Mouse (Mus musculus) c-Kit-positive CD71-negative TER-119-negative erythroid progenitor cells, embryonic 14.5 days (primary cell): ENCODE measurements at regions not wholly inside any gene's neighbourhood (a gene's known extent, or its start where the extent isn't known, plus 50 kb on each side); places are given as distances from the start of the nearest gene placed in this dataset.

ENCODE experiments used
- DNase-seq: peaks from one replicate; pipeline ENCODE4 v3.0.0-alpha.2; 2013; ENCODE audit warnings: low read depth

DNA sequence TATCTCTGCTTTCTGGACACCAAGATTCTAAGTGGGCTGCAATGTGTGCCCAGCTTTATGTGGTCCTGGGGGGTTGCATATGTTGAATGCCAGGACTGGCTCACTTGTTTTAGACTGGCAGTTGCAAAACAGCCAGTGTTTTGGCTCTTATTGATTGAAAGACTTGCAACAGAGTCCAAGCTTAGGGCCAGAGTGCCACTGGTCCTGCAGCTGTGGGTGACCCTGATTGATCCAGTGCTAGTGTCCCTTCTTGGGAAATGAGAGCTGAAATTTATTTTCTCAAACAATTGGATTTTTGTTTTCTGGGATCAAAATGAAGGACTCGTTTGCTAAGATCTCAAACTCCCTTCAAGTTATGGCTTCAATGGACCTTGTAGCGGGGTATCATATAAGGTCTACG lies 603.4 kb downstream of the Epha4 start:
- DNase-seq = no peak

DNA sequence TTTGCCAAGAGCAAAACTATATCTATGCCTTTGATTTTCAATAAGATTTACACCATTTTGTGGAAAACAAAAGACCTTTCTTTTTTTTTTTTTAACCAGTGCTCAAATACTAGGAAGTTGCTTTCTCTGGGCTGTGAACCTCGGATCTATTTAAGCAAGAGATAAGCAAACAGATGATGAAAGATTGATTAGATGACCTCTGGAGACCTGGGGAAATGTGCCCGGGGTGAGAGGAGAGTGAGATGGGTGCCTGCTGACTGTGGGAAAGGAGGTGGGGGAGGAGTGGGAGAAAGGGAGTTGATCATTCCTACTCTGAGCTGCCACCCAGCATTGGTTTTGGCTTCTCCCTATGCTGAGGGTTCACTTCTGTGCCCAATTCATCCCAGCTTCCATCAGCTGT lies 595.3 kb downstream of the Epha4 start:
- no peak for DNase-seq

DNA sequence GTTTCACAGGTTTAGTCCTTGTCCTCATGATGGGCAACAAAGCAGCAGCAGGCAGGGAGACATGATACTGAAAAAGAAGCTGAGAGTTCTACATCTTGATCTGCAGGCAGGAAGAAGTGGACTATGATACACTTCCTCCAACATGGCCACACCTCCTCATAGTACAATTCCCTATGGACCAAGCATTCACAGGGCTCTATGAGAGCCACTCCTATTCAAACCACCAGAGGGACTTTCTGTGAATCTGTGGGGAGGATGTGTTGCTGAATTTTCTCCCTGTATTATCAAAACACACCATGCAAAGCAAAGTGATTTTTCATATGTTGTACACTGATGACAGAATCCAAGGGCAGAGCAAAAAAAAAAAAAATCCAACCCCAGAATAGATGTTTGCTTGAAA lies 594.3 kb downstream of the Epha4 start:
- DNase-seq = no peak

DNA sequence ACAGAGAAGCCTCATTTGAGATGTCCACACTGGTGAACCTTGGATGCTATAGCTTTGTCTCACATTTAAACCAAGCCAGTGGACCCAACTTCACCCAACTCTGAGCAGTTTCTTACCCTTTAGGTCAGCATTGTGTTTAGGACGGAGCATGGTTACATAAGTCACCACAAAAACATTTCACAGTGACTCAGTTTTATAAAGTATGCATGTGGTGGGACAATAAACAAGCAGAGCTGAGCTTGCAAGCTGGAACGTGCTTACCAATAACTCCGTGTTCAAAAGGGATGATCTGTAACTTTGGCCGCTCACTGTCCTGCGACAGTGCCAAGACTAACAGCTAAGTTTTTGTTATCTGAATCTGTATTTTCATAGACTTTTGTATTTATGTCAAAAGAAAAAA lies 587.8 kb downstream of the Epha4 start:
- DNase-seq = no peak

DNA sequence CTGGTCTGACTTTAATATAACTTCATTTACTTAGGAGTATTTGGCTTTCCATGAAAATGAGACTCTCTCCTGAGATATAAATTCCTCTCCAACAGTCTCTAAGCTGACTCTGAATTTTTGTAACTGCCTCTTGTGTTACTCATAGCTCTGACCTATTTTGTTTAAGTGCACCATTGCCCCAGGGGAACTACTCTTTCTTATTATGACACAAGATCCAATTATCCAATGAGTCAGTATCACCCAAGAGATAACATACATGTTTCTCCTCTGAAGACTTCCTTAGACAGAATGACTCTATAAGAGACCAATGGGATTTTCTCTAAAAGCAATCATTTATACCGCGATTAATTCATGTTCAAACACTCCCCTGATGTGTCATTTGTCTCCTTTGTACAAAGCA lies 586.9 kb downstream of the Epha4 start:
- DNase-seq = no peak

DNA sequence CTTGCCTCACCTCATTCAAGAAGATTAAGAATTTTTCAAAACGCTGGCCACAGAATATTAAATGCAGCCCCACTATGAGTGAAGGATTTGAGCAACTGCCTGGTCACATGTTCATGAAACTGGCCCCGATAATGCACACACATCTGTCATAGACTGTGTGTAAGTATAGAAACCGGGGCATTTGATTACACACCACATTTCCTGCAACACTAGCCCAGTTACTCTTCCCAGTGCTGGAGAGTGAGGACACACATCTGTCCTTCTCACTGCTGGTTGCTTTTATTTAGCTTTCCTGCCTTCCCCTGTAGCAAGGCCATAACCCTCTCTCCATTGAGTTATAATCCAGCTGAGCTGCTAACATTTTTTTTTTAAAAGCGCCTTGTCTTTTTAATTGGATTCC lies 581.4 kb downstream of the Epha4 start:
- DNase-seq = no peak

DNA sequence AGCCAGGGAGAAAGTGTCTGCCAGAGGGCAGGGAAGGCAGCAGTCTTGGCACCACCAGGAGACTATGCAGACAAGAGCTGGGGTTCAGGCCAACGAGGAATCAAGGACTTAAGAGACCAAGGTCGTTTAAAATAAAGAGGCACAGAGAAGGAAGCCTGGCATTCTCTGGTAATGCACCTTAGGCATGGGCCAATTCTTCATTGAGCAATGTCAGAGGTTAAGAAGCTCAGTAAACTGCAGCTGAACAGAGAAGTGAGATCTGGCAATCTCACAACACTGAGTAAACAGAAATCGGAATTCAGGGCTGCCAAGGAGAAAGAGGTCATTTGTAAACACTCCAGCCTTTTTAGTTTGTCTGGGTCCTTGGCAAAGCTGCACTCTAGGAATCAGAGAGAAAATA lies 572.2 kb downstream of the Epha4 start:
- no peak for DNase-seq

DNA sequence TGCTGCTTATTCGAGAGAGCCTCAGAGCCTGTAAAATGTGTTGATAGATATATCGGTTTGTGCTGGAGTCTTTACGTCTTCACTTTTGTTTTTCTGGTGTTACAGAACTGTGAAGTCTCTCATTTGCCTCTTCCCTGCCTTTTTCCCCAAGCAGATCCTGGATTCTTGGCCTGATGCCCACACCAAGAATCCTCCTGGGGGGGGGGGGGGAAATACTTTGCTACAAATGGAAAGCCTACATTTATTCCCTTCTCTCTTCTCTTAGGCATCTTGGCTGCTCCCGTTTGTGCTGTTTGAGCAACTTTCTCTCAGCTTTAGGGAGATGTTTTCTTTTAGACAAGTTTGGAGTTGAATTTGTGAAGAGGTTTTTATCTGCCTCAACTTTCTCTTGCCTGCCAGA lies 570.8 kb downstream of the Epha4 start:
- DNase-seq = no peak

DNA sequence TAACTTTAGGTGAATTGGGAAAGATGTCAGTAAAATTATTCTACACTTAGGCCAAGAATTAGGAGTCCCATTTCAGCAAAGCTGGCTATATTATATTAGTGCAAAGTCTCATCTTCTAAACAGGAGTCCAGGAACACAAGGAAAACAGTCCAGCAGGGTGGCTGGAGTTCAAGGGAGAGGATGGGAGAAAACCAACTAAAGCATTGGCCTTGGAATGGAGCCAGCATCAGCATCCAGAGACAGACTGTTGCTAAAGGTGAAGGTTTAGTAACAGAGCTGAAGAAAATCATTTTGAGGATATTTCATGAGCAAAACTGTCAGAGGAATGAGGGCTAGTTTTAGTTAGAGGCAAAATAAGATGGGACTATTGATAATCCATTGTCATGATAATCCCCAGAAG lies 559.9 kb downstream of the Epha4 start:
- no peak for DNase-seq

DNA sequence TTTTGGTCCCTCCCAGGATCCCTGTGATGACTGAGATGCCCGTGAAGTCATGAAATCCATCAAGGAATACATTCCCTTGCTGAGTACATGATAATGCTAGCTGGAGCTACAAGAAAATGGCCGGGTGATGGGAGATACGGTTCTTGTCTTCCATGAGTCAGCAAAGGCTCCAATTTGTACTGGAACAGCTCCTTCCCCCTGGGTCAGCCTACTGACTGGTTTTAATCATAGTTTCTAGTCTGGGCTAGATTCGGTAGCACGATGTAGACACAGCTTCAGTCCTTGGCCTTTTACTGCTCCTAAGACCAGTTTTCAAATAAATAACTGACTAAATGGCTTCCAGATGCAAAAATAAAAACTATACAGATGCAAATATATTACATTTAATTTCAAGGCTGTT lies 557.5 kb downstream of the Epha4 start:
- no peak for DNase-seq

DNA sequence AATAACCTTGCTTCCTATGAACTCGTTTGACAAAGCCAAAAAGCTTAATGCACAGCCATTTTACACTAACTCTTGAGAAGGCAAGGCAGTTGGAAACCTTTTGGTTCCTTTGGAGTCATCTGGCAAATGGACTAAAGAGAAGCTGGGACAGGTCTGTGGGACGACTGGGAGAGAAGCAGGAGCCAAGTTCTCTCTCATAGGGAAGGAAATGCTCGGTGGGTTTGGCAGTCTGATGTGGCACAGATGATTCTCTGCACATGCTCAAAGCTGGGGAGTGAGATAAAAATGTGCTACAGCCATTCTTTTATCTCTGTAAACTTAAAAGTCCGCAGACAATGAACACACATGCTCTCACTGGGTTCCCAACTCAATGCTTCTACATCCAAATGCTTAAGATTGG lies 556.2 kb downstream of the Epha4 start:
- no peak for DNase-seq

DNA sequence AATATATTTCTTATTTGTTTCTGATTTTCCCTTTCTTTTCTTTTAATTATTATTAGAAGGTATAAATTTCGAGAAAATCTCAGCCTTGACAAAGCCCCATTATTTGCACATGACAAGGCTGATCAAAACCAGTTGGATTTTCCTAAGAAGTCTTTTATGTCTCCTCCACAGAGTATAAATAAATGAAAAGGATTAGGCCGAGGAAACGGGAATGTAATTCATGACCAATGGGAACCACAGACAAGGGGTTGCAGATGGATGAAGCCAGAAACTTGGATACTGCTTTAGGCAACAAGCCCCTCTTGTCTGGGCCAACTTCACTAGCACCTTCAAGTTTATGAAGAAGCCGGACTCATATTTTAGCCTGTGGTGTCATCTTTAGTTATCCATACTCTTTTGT lies 542.4 kb downstream of the Epha4 start:
- DNase-seq = no peak

DNA sequence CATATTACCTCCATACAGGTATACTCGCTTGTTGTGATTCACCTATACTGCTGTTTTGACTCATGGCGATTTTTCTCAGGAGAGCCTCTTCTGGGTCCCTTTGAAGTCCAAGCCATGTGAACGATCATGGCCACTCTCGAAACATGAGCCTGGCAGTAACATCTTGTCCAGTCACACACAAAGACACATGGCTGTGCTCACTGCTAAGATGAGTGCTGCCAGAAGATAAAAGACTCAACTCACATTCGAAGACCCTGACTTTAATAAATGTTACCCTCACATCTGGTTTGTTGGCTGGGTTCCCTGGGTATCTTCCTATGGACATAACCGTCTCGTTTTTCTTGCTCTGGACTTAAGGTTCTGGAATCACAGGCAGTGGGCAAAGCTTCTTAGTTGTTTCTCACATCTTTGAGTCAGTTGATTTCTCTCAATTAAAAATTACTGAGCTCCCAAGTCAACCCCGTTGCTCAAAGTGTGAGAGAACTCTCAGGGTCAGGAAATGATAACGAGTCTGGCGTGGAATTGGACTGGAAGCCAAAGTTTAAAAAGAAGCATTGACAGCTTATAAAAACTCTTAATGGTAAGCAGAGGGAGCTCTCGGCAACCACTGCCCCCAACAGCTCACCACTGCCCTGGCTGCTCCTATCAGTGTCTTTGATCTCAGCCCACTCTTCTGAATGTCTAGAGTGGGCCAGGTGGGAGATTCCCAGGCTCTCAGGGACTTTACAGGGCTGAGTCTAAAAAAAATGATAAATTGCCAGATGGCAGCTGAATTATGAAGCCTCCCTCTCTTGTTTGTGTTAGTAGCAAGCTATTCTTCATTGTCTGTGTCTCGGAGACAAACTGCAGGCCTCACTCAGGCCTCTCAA lies 539.6 kb downstream of the Epha4 start:
- no peak for DNase-seq

DNA sequence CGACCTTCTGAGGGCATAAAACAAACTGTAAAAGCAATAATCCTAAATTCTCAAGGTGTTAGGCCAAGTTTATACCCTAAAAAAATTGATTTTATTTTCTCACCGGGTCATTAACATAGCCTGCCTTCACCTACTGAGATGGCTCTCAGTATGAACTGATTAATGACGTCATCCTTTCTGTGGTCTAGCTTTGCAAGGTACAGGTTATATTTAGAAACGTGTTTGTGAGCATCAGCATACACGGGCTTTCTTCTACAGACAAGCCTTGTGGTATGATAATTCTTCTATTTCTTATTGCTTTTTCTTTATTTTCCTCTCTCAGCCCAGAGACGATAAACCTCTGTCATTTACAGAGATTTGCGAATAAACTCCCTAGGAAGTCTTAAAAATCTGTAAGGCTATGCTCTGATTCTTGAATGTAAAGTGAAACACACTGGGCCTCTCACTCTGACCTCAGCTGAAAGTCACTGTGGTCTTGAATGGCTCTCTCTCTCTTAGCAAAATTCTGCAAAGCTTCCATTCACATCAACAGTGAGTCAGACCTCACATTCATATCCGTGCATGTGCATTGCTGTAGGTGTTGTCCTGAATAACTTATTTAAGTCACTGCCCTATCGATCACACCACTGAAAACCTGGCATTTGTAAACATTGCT lies 534.3 kb downstream of the Epha4 start:
- DNase-seq = no peak

DNA sequence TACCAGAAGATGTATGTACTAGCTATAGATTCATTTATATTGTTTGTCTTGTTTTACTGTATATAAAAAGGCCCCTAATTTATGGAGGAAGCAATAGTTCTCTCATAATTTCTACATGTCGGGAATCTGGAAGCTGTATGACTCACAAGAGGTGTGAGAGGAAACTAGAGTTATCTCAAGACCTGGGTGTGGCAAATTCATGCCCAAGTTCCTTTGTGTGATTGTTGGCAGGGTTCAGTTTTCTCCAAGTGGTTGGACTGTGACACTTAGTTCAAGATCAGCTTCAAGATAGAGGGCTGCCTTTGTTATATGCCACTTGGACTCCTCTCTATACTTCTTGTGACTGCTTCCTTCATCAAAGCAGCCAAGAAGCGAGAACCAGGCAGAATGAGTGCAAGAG lies 521.1 kb downstream of the Epha4 start:
- no peak for DNase-seq

DNA sequence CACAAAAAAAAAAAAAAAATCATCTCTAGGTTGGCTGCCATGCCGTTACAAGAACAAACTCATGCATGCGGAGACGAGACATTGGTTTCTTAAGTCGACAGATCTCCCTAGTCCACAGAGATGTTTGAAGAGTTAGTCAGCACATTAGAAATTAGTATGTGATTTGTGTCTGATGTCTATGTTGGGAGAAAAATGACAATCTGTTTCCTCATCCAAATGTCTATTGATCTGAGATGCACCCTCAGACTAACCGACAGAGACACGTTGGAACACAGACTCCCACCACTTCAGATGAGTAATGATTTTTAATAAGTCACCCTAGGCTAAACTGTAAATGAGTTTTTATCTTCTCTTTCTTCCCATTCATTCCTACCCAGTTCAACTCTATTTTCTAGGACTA lies 506.9 kb downstream of the Epha4 start:
- no peak for DNase-seq

DNA sequence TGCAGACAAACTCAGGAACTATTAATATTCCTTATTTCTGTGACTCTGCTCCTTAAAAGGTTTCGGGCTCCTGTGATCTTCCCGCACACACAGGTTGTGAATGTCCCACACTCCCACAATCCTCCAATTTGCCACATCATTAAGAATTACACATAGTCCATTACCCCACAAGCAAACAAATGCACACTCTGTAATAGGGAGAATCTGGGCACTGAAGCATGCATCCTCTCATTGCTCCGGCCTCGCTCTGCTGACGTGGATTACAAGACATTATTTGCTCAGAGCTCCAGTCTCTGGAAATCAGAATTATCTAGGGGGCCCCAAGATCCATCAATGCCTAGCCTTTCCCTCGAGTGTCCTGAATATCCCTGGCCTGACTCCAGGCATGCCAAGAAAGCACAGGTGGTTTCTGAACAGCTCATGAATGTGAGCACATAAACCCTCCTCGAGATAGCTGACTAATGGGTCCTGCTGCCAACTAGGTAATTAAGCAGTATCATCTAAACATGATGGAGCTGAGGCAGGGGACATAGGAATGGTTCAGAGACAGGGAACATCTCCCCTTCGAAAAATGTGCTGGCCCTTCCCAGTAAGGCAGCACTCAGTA lies 504.2 kb downstream of the Epha4 start:
- no peak for DNase-seq

DNA sequence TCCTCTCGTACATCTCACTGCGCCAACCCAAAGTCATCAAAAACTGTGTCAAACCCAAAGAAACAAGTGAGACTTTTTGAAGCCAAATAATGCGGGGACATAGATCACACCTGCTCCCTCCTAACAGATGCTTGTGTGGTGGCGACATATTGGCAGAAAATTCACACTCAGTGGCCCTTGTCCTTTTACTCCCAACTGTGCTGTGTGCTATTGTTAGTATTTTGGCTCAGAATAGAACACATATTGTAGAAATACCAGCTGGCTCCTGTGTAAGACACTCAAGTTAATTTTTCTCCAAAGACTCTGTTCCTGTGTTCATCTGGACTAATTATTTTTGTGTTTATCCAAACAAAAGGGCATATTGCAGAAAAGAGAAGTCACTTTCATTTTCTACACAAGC lies 487.2 kb downstream of the Epha4 start:
- DNase-seq = no peak

DNA sequence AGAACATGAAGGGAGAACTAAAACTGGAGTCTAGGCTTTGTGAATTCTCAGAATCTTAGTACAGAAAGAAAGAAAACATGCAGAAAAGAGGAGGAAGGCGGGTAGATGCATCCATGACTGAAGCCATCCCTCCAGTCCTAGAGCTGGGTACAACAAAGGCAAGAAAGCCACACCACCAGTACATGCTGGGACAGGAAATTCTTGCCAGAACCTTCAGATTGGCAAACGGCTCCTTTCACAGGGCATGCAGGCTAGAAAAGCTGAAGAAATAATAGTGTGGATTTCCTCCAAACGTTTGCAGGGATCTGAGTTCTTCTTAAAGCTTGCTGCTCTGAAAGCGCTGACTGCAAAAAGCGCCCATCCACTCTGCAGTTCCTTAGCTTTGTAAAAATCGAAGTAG lies 486.7 kb downstream of the Epha4 start:
- no peak for DNase-seq

DNA sequence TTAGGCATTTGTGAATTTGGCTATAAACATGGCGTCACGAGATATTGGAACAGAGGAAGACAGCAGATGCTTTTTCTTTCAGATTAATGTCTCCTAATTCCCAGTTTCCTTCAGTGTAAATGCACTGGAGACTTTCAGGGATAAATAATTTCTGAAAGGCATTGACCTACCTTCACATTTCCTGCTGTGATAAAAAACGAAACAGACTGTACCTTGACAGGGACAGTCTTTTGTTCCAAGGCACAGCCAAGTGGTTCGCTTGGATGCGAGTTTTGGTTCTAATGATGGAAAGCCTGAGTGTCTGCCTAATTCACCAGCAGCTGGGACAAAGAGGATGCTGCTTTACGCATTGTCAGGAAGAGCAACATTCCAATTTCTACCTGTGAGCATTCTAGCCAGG lies 485.8 kb downstream of the Epha4 start:
- no peak for DNase-seq

DNA sequence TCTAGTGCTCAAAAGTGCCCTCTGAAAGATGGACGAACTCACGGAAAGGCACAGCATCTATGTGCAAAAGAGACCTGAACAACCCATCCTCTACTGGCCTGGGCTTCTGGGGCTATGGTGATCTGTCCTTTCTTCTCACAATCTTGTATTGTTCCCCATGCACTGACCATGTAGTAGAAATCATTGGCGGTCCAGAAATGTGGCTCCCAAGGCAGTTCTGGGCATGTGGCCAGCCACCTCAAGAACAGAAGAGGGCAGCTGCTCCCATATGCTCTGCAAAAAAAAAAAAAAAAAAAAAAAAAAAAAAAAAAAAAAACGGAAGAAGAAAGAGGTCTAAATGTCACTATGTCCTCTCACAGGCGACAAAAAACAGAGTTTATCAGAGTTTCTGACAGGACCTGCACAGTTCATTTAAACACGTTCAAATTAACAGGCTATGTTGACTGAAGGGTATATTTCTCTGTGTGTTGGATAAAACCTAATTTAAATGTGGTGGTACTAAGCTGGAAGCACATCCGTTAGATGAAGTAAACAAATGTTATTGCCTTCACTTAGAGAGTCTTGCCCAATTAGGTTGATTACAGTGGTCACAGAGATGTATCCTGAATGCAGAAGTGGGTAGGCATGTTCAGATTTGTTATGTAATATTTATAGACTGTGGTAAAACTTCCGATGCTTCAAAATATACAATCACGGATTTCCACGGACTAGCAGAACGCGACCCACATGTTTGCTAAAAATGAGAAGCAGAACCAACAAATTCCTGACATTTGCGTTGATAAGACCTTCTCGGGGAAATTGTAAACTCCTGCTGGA lies 470.9 kb downstream of the Epha4 start:
- no peak for DNase-seq

DNA sequence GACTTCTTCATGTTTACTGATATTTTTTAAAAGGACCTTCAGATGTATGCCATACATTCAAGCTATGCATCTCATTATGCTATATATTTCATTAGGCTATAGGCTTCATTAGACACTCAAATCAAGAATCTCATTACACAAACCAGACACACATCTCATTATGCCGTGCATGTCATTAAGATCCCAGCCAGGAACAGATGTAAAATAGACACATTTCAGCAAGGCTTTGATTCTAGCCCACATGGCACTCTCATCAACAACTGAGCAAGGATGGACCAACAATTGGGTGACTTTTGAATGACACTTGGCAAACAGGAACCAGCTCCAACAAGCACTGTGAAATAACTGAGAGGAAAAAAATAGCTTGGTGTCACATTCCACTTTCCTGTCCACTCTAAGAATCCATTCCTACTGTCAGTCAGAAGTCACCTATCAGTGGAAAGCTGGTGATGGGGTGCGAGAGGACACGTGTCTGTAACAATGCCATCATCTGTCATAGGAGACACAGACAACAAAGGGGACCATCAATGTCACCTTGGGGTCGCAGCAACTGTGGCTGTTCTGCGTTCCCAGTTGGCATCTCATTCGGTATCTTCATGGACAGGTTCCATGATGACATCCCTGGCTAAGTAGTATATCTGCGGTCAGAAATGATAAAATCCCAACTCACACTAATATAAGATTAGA lies 466.0 kb downstream of the Epha4 start:
- DNase-seq = no peak
